Mouse (Mus musculus) C2C12 (cell line): ENCODE measurements at regions not wholly inside any gene's neighbourhood (a gene's known extent, or its start where the extent isn't known, plus 50 kb on each side); places are given as distances from the start of the nearest gene placed in this dataset.

Source experiments
- H3K27me3 ChIP-seq: one replicate; pipeline ENCODE4 v1.6.1; 2011; ENCODE audit not compliant: control insufficient read depth, insufficient read depth, insufficient read length
- H3K36me3 ChIP-seq: one replicate; pipeline ENCODE4 v1.6.1; 2011; ENCODE audit not compliant: control insufficient read depth, insufficient read depth
- H3K4me3 ChIP-seq: one replicate; pipeline ENCODE4 v1.5.1; 2011; ENCODE audit warnings: mild to moderate bottlenecking, control low read depth; ENCODE audit not compliant: poor library complexity, insufficient read depth, severe bottlenecking
- H3K79me2 ChIP-seq: one replicate; pipeline ENCODE4 v1.6.1; 2011; ENCODE audit not compliant: control insufficient read depth, insufficient read depth
- H3K79me3 ChIP-seq: one replicate; pipeline ENCODE4 v1.6.1; 2011; ENCODE audit warnings: low read depth, control low read depth
- H3ac ChIP-seq: one replicate; pipeline ENCODE3; 2011; ENCODE audit warnings: low read depth; ENCODE audit not compliant: control insufficient read depth, insufficient read length
- CEBPB ChIP-seq: IDR thresholded peaks from one replicate; pipeline ENCODE4 v1.6.1; 2011; ENCODE audit warnings: low read depth, mild to moderate bottlenecking, control low read depth, moderate library complexity
- CTCF ChIP-seq: IDR thresholded peaks from one replicate; pipeline ENCODE4 v1.5.1; 2011; ENCODE audit not compliant: control insufficient read depth, insufficient read depth, insufficient read length
- FOSL1 ChIP-seq: IDR thresholded peaks from one replicate; pipeline ENCODE4 v1.8.0; 2011; ENCODE audit warnings: mild to moderate bottlenecking, low read length; ENCODE audit not compliant: poor library complexity, insufficient read depth, severe bottlenecking
- MAX ChIP-seq: IDR thresholded peaks from one replicate; pipeline ENCODE4 v1.6.1; 2011; ENCODE audit warnings: mild to moderate bottlenecking, control low read depth
- MYOD1 ChIP-seq: IDR thresholded peaks from one replicate; pipeline ENCODE4 v1.6.1; 2011; ENCODE audit warnings: low read depth; ENCODE audit not compliant: control insufficient read depth, insufficient read length
- MYOG ChIP-seq: IDR thresholded peaks from one replicate; pipeline ENCODE4 v1.6.1; 2011; ENCODE audit not compliant: control insufficient read depth, insufficient read length; ENCODE audit errors: extremely low read depth
- USF1 ChIP-seq: IDR thresholded peaks from one replicate; pipeline ENCODE4 v1.6.1; 2011; ENCODE audit warnings: low read depth, mild to moderate bottlenecking, control low read depth, moderate library complexity

GRCm38 (mm10) chr2:159884773-159885459 is 449.0 kb downstream of the Gm826 start:
- Histone ChIP-seq H3K4me3 (no peak overlapping the region), H3K79me2 (no peaks in the 10 kb centered on the region), H3ac (no peak overlapping the region), H3K36me3 (no peaks in the 10 kb centered on the region), H3K27me3 (no peaks in the 10 kb centered on the region), H3K79me3 (no peaks in the 10 kb centered on the region)
- TF ChIP-seq MYOG (no peak), USF1 (no peak), MAX (no peak), CTCF (no peak), CEBPB (no peak), FOSL1 (no peak), MYOD1 (no peak)

GRCm38 (mm10) chr2:159866981-159867380 is 467.0 kb downstream of the Gm826 start:
- no peak for TF ChIP-seq USF1
- H3K4me3 ChIP-seq, result no peak overlapping the region
- no peaks in the 10 kb centered on the region for H3K79me2 ChIP-seq
- no peak overlapping the region for H3ac ChIP-seq
- H3K27me3 ChIP-seq, result no peaks in the 10 kb centered on the region
- H3K79me3 ChIP-seq, result no peaks in the 10 kb centered on the region
- H3K36me3 ChIP-seq, result no peaks in the 10 kb centered on the region

- H3K27me3 ChIP-seq, result no peaks in the 10 kb centered on the region
- H3ac ChIP-seq, result no peak overlapping the region
- H3K79me3 ChIP-seq, result no peaks in the 10 kb centered on the region
- no peak overlapping the region for H3K4me3 ChIP-seq
- TF ChIP-seq MYOG (no peak), FOSL1 (no peak), CTCF (no peak), MAX (no peak), USF1 (no peak), MYOD1 (no peak), CEBPB (no peak)
- no peaks in the 10 kb centered on the region for H3K36me3 ChIP-seq
- no peaks in the 10 kb centered on the region for H3K79me2 ChIP-seq
Observed at GRCm38 (mm10) chr2:159866391-159866790, 467.6 kb downstream of the Gm826 start.

- Histone ChIP-seq H3K79me3 (no peaks in the 10 kb centered on the region), H3K36me3 (no peaks in the 10 kb centered on the region), H3ac (no peak overlapping the region), H3K4me3 (no peak overlapping the region), H3K79me2 (no peaks in the 10 kb centered on the region), H3K27me3 (no peaks in the 10 kb centered on the region)
- TF ChIP-seq CTCF, result no peak
- TF ChIP-seq FOSL1, result no peak
- TF ChIP-seq MYOD1, result no peak
- TF ChIP-seq MAX, result no peak
- TF ChIP-seq MYOG, result no peak
- no peak for TF ChIP-seq CEBPB
- no peak for TF ChIP-seq USF1
Observed at GRCm38 (mm10) chr2:159863185-159863584, 470.8 kb downstream of the Gm826 start.

- H3K79me3 ChIP-seq, result no peaks in the 10 kb centered on the region
- TF ChIP-seq MYOG (no peak), FOSL1 (no peak), MAX (no peak), CTCF (no peak), MYOD1 (no peak), USF1 (no peak), CEBPB (no peak)
Observed at GRCm38 (mm10) chr2:159853891-159854665, 479.9 kb downstream of the Gm826 start.

GRCm38 (mm10) chr2:159852959-159853358 is 481.0 kb downstream of the Gm826 start:
- Histone ChIP-seq H3K36me3 (no peaks in the 10 kb centered on the region), H3K79me2 (no peaks in the 10 kb centered on the region), H3K79me3 (no peaks in the 10 kb centered on the region), H3K4me3 (no peak overlapping the region), H3ac (no peak overlapping the region), H3K27me3 (no peaks in the 10 kb centered on the region)
- TF ChIP-seq USF1, result no peak

More at GRCm38 (mm10) chr2:159853891-159854665, 479.9 kb downstream of the Gm826 start:
- no peak overlapping the region for H3ac ChIP-seq
- no peaks in the 10 kb centered on the region for H3K27me3 ChIP-seq
- no peaks in the 10 kb centered on the region for H3K79me2 ChIP-seq
- no peak overlapping the region for H3K4me3 ChIP-seq
- no peaks in the 10 kb centered on the region for H3K36me3 ChIP-seq
